Mouse (Mus musculus): ENCODE measurements around the gene 6030458C11Rik. TPM values are rescaled to one million over a fixed set of nuclear protein-coding genes. Genes with fewer than 3 reads are reported as not detected.
A peak's percentile ranks its signal among the peaks of the same experiment; 100 is the strongest.

Gene 6030458C11Rik
- 25.2 and 25.4 TPM in 2 replicates for polyA plus RNA-seq (2012; rRNA removed)

DNA sequence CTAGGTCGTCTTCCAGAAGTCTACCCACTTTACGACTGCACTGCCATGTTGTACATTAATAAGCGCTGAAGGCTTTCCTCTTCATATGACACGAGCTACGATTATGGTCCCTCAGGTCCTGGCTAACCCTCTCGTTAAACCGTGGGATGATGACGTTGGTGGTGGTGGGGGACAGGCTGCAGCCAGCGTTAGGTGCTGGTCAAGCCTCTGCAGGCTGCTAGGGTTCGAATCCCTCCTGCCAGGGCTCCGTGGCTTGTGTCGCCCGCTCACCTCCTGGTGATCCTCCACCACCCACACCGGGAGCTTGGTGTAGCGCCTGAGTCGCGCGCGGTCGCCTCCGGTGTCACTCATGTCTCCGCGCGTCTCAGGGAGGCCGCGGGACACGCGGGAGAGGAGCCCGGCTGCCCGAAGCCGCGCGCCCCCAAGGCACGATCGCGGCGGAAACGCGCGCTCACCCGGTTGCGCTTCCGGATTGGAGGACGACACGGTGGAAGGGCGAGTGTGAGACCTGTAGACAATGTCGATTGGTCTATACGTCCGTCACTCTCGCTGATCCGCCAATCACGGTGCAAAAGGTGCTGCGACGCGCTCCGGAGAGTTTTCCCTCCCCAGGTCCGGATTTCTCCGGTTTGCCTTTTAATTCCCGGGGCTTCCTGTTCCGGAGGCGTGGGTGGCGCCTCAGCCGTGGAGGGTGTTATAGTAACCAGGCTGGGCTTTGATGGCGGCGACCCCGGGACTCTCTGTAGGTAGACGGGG, at the start of gene 6030458C11Rik, which contains the start of gene Drosha:
Gene 6030458C11Rik, minus strand, starts transcription at position 453 of the 756 bp plus-strand sequence.
Gene Drosha, plus strand, starts transcription at position 619 of the 756 bp plus-strand sequence.
- peak; percentile 98 to 99 for DNase-seq (ENCODE audit: extremely low spot score in 1 of 2, low spot score in 1 of 2)

DNA sequence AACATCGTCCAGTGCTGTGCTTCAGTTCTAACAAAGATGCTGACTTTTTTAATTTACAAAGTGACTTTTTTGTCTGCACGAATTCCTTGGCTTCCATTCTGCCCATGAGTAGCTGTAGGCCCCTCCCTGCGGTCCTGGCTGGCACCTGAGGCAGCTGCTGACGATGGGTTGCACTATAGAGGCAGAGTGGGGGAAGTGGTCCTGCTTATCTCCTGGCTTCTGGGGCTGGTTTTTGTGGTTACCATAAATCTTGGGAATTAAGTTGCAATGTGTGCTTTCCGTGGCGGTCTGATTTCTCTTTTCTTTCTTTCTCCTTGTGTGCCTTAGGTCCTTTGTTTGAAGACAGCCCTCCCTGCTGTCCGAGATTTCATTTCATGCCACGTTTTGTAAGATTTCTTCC, 42.8 kb upstream of the 6030458C11Rik start:
- no peak for DNase-seq (ENCODE audit: extremely low spot score in 1 of 2, low spot score in 1 of 2)

DNA sequence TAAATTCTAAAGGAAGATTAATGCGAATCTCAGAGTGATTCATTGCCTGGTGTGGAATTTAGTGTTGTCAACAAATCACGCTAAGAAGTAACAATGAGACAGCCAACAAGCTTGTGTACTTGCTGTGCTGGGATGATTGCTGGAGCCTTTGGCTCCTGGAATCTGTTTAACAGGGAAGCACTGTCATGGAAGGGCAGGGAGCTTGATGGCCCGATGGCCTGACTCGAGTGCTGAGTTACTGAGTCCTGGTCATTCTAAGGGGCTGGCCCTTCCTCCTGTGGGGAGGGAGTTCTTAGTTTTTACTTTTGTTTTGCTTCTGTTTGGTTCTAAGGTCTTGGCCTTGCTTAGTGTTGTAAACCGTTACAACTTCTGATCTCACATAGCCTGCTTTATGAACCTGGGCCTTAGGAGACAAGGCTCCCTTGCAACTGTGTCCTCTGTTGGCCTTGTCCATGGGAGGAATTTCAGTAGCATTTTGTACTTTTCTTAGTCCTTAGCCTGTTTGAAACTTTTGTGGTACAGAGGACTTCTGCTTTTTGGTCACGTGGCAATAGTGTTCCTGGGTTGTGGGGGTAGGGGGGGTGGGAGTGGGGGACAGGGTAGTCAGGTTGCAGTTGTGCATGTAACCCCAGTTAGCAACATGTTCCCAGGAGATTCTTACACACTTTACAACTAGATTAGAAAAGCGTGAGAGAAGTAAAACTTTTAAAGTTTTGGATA, 41.3 kb upstream of the 6030458C11Rik start:
- DNase-seq (ENCODE audit: extremely low spot score in 1 of 2, low spot score in 1 of 2), result no peak

DNA sequence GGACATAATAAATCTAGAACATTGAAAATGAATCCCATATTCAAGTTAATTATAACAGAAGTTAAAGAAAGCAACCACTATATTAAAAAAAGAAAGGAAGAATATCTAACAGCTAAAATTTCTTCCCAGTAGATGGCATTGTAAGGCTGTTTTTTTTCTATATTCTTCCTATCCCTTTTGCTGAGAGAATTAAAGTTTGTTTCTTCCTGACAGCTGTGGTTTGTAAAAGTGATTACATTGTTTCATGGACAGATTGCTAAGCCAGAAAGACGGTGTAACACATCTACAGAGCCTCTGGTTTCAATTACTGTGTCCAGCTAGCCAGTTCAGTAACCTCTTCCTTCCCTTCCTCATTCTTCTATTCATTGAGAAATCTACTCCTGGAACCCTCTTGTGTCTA, 39.2 kb upstream of the 6030458C11Rik start:
- DNase-seq (ENCODE audit: extremely low spot score in 1 of 2, low spot score in 1 of 2), result no peak

DNA sequence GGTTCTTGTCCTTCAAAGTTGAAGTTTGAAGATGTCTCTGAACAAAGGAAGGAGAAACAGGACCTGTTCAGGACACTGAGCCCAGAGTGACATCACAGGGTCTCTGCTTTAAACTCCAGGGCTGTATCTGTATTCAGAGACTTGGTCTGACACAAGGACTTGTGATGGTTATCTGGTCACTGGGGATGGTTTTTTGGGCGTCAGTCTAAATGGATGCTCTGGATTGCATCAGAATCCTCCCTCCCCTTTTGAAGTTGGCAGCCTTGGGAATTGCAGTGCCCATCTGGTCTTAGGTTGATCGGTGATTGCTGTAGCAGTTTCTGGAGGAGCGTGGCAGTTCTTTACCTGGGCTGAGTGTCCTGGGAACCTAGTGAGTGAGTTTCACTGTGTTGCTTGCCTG, 37.6 kb upstream of the 6030458C11Rik start:
- DNase-seq (ENCODE audit: extremely low spot score in 1 of 2, low spot score in 1 of 2), result no peak

DNA sequence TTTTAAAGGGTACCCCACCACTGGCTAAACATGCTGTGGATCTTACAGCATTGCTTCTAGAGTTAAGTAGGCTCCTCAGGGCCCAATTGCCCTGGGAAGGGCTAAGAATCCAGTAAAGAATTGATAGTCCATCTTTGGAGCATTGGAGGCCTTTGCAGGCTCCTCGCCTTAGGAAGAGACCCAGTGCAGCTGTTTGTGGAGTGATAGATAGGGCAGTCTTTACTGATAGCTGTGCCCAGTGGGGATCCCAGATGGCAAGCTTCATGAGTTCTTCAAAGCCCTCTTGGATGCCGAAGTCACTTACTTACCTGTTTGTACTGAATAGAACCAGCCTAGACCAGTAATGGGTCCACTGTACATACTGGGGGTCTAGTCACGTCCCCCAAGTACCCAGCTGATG, 34.2 kb upstream of the 6030458C11Rik start:
- DNase-seq (ENCODE audit: extremely low spot score in 1 of 2, low spot score in 1 of 2), result no peak

DNA sequence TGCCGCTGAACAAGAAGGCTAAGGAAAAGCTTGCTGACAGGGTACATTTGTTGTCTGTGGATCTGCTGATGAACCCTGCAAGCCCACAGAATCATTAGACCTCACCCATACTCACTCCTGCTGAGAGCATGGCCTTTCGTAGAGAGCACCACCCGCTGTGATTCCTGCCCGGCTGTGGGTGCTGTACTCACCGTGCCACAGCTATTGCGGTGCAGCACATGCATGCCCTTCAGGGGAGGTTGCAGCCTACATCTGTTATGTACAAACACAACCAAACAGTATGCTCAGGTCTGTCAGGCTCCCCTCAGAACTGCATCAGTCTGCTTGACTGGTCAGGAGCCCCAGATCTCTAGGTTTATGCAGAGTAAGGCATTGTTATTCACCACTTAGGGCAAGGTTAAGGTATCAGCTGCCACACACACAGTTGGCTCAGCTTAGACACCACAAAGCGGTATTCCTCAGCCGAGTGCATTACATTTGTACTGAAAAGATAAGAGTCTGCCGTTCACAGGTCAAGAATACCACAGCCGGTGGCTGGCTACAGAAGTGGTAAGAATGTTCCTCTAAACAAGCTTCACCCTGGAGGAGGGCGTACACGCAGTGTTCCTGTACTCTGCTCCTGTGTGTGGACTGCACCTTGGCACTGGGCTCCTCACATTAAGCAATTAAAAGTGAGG, 33.5 kb upstream of the 6030458C11Rik start:
- DNase-seq (ENCODE audit: extremely low spot score in 1 of 2, low spot score in 1 of 2), result no peak

DNA sequence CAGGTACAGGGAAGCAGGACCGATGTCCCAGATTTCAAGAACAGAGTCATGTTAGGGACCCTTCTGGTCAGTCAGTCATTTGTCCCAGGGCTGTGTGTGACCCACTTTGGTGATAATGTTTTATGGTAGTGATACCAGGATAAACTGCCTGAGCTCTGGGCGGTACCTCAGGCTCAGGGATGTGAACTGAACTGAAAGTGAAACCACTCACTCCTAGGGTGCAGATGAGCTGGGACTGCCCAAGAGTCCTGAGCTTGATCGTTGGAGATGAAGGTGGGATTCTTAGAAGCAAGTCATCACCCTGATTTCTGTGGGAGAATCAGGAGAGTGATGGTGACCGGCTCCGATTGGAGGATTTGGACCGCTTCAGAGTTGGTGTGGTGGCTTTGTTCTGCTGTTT, 32.3 kb upstream of the 6030458C11Rik start:
- DNase-seq (ENCODE audit: extremely low spot score in 1 of 2, low spot score in 1 of 2), result no peak

DNA sequence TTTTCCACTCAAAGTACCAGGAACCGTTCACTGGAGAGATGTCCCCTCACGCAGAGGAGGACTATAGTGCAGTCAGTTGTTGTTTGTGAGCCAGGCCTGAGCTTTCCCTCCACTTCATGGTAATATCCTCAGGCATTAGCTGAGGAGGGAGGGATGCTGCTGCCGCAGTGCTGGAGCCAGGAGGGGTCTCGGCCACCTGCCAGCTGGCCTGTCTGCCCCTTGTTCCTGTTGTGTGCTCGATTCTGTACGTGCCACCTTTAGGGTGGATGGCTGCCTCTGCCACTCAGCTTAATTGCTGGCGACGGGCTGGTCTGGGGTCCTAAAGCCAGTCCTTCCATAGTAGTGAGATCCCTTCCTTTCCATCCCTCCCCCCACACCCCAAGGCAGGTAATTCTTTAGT, 29.0 kb upstream of the 6030458C11Rik start:
- DNase-seq (ENCODE audit: extremely low spot score in 1 of 2, low spot score in 1 of 2), result no peak

DNA sequence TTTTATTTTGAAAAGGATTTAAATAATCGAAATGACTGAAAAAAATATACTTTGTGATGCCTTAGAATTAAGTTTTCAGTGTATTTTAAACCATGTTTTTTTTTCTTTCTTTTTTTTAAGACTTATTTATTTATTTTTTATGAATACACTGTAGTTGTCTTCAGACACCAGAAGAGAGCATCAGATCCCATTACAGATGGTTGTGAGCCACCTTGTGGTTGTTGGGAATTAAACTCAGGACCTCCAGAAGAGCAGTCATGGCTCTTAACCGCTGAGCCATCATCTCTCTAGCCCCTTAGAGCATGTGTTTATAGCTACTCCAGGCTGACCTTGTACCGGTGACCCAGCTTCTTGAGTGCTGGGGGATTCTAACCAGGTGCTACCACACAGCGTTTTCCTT, 24.9 kb upstream of the 6030458C11Rik start:
- DNase-seq (ENCODE audit: extremely low spot score in 1 of 2, low spot score in 1 of 2), result no peak

DNA sequence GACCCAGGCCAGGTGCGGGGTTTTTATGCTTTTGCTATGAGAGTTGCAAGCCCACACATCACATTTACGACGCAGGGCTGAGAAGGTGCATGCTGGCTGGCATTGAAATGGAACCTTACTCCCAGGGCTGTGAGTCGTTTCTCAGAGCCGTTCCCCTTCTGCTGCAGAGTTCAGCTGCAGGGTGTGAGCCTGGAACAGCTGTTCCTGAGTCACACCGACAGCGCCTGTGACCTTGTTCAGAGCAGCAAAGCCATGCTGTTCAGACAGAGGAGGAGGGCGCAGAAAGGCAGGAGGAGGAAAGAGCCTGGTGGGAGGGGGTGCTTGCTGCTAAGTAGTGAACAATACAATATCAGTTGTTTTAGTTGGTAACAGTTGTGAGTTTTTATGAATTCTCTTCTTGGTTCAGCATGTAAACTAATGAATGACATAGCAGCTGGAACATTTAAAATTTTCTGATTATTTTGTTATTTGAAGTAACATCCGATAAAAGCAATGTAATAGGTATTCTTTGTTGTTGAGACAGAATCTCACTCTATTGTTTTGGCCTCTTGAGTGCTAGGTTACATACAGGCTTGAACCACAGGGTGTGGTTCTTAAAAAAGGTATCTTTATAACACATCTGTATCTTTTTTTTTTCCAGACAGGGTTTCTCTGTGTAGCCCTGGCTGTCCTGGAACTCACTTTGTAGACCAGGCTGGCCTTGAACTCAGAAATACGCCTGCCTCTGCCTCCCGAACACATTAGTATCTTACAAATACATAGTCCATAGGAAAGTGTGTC, 23.9 kb upstream of the 6030458C11Rik start:
- DNase-seq (ENCODE audit: extremely low spot score in 1 of 2, low spot score in 1 of 2), result peak in 1 of 2 experiments; percentile 14

DNA sequence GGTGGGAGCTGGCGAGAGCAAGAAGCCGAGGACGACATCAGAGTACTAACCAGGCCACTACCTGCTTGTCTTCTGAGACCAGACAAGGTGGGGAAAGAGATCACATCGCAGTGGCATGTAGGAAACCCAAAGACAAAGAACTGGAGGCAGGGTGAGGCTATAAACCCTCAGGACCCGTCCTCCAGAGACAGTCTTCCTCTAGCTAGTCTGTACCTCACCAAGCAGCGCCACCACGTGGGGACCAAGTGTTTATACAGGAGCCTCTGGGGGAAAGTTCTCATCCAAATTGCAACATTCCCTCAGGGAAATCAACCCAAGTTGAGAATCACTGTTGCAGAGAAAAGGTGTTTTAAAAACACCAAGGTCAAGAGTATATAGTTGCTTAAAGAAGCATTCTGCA, 18.4 kb upstream of the 6030458C11Rik start:
- no peak for DNase-seq (ENCODE audit: extremely low spot score in 1 of 2, low spot score in 1 of 2)

DNA sequence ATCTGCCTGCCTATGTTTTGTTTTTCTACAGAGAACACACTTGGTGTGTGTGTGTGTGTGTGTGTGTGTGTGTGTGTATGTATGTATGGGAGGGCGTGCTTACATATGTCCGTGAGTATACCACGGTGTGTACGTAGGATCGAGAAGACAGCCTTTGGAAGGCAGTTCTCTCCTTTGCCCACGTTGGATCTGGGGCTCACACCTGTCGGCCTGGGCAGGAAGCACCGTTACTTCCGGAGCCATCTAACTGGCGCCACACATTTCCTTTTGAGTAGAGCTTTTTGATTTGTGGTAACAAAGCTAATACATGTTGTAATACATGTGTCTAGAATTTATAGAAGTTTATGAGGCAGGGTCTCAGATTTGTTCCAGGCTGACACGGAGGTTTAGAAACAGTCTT, 16.3 kb upstream of the 6030458C11Rik start:
- no peak for DNase-seq (ENCODE audit: extremely low spot score in 1 of 2, low spot score in 1 of 2)

DNA sequence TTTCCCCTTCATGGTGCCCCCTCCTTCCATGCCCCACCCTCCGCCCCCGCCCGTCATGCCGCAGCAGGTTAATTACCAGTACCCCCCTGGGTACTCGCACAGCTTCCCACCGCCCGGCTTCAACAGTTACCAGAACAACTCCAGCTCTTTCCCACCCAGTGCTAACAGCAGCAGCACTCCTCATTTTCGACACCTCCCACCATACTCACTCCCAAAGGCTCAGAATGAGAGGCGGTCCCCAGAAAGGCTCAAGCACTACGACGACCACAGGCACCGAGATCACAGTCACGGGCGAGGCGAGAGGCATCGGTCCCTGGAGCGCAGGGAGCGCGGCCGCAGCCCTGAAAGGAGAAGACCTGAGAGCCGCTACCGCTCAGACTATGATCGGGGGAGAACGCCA, 9.8 kb upstream of the 6030458C11Rik start:
- DNase-seq (ENCODE audit: extremely low spot score in 1 of 2, low spot score in 1 of 2), result no peak

DNA sequence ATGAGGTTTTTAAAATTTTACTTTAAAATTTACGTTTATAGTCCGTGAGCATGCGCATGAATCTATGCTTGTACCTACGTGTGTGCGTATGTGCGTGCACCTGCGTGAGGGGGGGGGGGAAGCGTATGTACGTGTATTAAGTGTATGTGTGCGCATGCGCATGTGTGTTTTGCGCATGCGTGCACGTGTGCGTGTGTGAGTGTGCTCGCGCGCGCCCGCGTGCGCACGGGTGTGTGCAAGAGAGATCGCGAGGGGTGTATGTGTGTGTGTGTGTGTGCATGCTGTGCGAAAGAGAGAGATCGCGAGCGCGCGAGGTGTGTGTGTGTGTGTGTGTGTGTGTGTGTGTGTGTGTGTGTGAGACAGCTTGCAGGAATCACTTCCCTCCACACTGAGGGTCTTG, 8.9 kb upstream of the 6030458C11Rik start:
- DNase-seq (ENCODE audit: extremely low spot score in 1 of 2, low spot score in 1 of 2), result no peak

DNA sequence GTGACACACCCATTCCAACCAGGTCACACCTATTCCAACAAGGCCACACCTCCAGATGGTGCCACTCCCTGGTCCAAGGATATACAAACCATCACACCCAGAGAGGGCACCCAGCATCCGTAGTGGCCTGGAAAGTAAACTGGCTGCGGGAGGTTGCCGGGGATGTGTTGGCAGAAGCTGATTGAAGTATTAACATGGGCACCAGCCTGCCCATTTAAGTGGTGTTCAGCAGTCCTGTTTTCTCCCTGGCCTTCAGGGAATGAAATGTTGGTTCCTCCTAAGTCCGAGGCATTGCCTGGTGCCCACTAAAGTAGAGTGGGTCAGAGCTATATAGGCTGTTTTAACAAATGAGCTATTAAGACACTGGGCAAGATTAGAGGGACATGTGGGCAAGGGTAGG, 8.2 kb upstream of the 6030458C11Rik start:
- no peak for DNase-seq (ENCODE audit: extremely low spot score in 1 of 2, low spot score in 1 of 2)

DNA sequence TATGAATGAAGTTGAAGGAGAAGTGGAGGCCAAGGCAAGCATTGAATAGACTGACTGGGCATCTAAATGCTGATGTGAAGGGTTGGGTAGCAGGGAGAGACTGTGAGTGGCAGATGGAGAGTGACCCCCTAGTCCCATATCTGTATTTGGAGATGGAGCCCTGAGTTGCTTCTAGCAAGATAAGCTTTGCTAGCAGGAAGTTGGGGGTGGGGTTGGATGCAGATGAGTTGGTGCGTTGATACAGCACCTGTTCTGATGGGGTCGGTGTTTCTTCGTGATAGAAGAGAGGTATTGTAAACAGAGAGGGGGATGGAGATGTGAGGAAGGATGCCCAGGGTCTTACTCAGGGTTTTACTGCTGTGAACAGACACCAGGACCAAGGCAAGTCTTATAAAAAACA, 5.4 kb upstream of the 6030458C11Rik start:
- DNase-seq (ENCODE audit: extremely low spot score in 1 of 2, low spot score in 1 of 2), result no peak

DNA sequence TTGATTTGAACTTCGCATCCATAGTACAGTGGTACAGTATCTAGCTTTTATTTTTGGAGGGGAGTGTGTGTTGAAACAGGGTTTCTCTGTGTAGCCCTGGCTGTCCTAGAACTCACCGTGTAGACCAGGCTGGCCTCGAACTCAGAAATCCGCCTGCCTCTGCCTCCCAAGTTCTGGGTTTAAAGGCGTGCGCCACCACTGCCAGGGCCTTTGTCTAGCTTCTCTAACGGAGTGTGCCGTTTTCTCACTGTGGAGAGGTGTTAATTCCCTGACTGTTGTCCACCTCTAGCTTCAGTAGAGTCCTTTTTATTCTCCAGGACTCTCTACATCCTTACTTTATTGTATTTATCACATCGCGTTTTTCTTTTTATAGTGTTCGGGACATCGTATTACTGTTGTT, 959 bp upstream of the 6030458C11Rik start:
- DNase-seq (ENCODE audit: extremely low spot score in 1 of 2, low spot score in 1 of 2), result no peak

DNA sequence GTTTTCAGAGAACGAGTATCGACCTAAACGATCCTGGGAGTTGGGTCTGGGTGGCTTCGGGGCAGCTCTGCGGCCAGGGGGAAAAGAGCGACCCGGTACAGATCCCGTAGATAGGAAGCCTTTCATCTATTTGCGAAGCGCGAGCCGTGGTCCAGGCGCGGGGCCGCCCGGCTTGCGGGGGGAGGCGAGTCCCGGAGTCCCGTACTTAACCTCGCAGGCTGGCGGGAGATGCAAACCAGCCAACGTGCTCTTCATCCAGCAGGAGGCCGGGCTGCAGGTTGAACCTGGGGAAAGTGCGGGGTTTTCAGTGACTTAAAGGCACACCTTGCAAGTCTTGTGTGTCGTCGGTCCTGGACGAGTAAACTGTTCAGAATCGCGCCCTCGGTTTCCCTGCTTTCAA, 516 bp upstream of the 6030458C11Rik start:
- peak in 1 of 2 experiments; percentile 41 for DNase-seq (ENCODE audit: extremely low spot score in 1 of 2, low spot score in 1 of 2)

DNA sequence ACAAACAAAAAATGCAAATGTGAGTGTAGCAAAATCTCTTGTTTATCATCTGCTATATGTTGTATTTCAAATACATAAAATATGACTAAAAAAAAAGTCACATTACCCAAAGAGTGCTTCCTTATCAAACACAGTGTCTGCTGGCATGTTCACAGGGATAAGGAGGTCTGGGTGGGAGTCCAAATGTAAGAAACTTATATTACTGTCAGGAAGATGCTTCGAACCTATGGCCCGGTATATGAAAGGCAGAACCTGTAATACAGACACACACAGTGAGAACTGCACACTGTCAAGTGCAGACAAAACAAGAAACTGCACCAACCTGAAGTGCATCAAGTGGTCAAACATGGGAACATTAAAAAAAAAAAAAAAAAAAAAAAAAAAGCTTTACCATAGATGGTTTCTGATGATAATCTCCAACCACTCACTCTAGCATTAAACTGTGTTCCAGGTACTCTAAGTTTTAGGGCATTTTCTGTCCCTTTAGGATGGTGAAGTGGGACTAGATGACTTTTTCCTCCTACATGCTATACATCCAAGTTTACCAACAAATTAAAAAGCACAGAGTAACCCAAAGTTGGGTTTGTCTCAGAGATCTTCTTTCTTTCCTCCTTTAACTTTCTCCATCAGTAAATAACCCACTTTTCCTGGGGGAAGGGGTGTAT, 862 bp downstream of the 6030458C11Rik start:
- no peak for DNase-seq (ENCODE audit: extremely low spot score in 1 of 2, low spot score in 1 of 2)

Data from frontal cortex, adult 2 months (tissue).